Comparison of ENCODE assay signal across 9 mouse cellular contexts in genomic region chr19:37957256-37957655, GRCm38 (mm10).
A peak's percentile ranks its signal among the peaks of the same experiment; 100 is the strongest.
DNase-seq lines count a peak whose midpoint lies in the region; ATAC-seq lines count a peak whose summit lies in the region.
"Had no signal": no experiment of that assay in that cellular context is flagged by ENCODE, and none has a peak within 500 bp of the region (broad histone marks: within the 10 kb centered on the region; RNA-seq: fewer than 3 reads in every experiment).

No protein-coding gene starts in this region.

- peak; percentile 46 for DNase-seq in urinary bladder, postnatal 14 days (ENCODE audit: low spot score)
- no peak for DNase-seq in urinary bladder, postnatal 4 days (ENCODE audit: low spot score in 2 of 2)
- DNase-seq in gastrocnemius, adult 18-20 months (ENCODE audit: low spot score): peak; percentile 76
- DNase-seq in heart, postnatal 14 days: peak; percentile 50 to 66
- DNase-seq in embryo, embryonic 11 days: no peak
- DNase-seq in spleen, postnatal 4 days (ENCODE audit: low spot score in 2 of 2): no peak
- no peak for DNase-seq in frontal cortex, postnatal 36 days (ENCODE audit: low spot score in 2 of 2)
- DNase-seq: cerebellum, adult 8-10 months had no signal

- intact Hi-C loops in heart, postnatal 14 days (cut with DNase I): loop anchor here (5.0 kb wide), 1 partner anchor 45 kb away; no protein-coding TSS in a partner anchor

- peak; percentile 55 for ATAC-seq in monocyte, adult 5-6 weeks (replicated peaks; ENCODE audit: insufficient number of reproducible peaks, low FRiP score, low TSS enrichment, poor library complexity, severe bottlenecking)

Comparison
In these comparisons a context has a peak if more than half of its experiments do, and no peak if none do; other contexts are left out.
1. DNase-seq: peak in urinary bladder, postnatal 14 days (single experiment), gastrocnemius, adult 18-20 months (single experiment) and heart, postnatal 14 days (2 of 2); none in urinary bladder, postnatal 4 days (0 of 2), embryo, embryonic 11 days (single experiment), spleen, postnatal 4 days (0 of 2) and frontal cortex, postnatal 36 days (0 of 2).